Mouse (Mus musculus) kidney, postnatal 0 days (tissue): Measurements from ENCODE around the gene Pigv. TPM values are rescaled to one million over a fixed set of nuclear protein-coding genes. Genes with fewer than 3 reads are reported as not detected.

Experiments used
- ATAC-seq: fragments of 200-750 bp; cut with Nextera tagmentation; replicated peaks from 2 replicates; pipeline ENCODE4 v1.8.0; 2017; ENCODE audit warnings: low read depth, moderate number of reproducible peaks, moderate TSS enrichment, moderate library complexity; ENCODE audit not compliant: low FRiP score
- DNase-seq: peaks from one replicate; pipeline ENCODE4 v3.0.0-alpha.2; 2016; ENCODE audit warnings: low spot score
- H3K27ac ChIP-seq: fragments of 300-500 bp; sonication (generic); 2 replicates; pipeline ENCODE4 v1.5.1; 2014; ENCODE audit warnings: mild to moderate bottlenecking
- H3K27me3 ChIP-seq: fragments of 300-500 bp; sonication (generic); 2 replicates; pipeline ENCODE4 v1.6.1; 2014; ENCODE audit warnings: low read length, mixed read lengths; ENCODE audit not compliant: insufficient read depth
- H3K36me3 ChIP-seq: fragments of 300-500 bp; sonication (generic); 2 replicates; pipeline ENCODE4 v1.6.1; 2014; ENCODE audit warnings: low read length, mixed read lengths; ENCODE audit not compliant: insufficient read depth
- H3K4me1 ChIP-seq: fragments of 300-500 bp; sonication (generic); replicated peaks from 2 replicates; pipeline ENCODE4 v1.6.1; 2014; ENCODE audit warnings: antibody characterized with exemption, low read length, mixed read lengths; ENCODE audit not compliant: insufficient read depth
- H3K4me2 ChIP-seq: fragments of 300-500 bp; sonication (generic); 2 replicates; pipeline ENCODE4 v1.6.1; 2014; ENCODE audit warnings: mild to moderate bottlenecking, low read length, moderate library complexity, mixed read lengths
- H3K4me3 ChIP-seq: fragments of 300-500 bp; sonication (generic); replicated peaks from 2 replicates; pipeline ENCODE4 v1.5.1; 2014; ENCODE audit warnings: low read depth, low read length
- H3K9ac ChIP-seq: fragments of 300-500 bp; sonication (generic); 2 replicates; pipeline ENCODE4 v1.6.1; 2014; ENCODE audit warnings: low read depth, low read length
- H3K9me3 ChIP-seq: fragments of 300-500 bp; sonication (generic); replicated peaks from 2 replicates; pipeline ENCODE4 v1.6.1; 2016; ENCODE audit warnings: low read length, inconsistent platforms, mixed read lengths
- CTCF ChIP-seq: IDR thresholded peaks from 2 replicates; pipeline ENCODE4 v1.5.1; 2016; ENCODE audit warnings: antibody characterized with exemption, low read depth, mild to moderate bottlenecking, moderate library complexity
- whole genome bisulfite sequencing: fragments of 180-500 bp; shearing (Covaris S2); extraction: QIAGEN DNeasy Blood & Tissue Kit; methylation state at CpG from one replicate; pipeline ENCODE4 v1.1.7; 2014; 5-methylcytosine and 5-hydroxymethylcytosine counted together
- polyA plus RNA-seq: library from polyadenylated mRNA; unstranded; fragments of >200 nt; fragmentation: Nextera tagmentation; extraction: Ambion mirVana; gene quantifications from 2 replicates; pipeline ENCODE4 v1.2.1, GENCODE M21; 2015

Gene Pigv
- polyA plus RNA-seq, 1 experiment from 2014 or later = 19.1 TPM

DNA sequence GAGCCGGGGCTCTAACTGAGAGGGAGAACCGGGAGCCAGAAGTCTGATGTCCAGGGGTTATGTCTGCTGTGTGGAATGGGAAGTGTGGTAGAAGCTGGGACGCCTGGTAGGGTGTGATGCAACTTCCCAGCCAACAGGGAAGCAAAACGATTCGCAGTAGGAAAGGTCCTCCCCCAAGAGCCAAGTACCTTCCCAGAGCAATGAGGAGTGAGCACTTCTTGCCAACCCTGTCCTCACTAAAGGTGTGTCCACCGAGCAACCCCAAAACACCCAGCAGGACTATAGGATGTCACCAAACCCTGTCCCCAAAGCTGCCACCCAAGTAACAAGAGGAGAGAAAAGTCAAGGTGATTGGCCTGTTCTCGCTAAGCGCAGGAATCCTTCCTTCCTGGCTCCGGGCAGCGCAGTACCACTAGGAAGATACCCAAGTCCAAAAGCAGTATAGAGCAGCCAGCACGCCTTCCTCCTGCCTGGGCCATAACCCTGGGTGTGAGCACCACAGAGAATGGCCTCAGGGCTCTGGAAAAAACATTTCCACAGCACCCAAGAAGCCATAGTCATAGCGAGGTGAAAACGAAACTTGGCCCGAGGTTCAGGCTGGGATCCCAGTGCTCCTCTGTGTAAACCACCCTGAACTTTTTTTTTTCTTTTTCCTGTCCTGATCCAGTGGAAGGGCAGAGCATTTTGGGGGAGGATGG lies 41.2 kb downstream of the Pigv start:
- DNase-seq (no peak), ATAC-seq (no peak)
- Histone ChIP-seq H3K9ac (no peak overlapping the region), H3K4me3 (no peak overlapping the region; the same call in 1 of the 2 replicates), H3K4me1 (peaks cover 9% of the 10 kb centered on the region; the same call in 1 of the 2 replicates), H3K36me3 (0 out of 2 replicates have a peak, but pooled peaks cover 7% of the 10 kb centered on the region), H3K9me3 (no peaks in the 10 kb centered on the region), H3K27ac (no peak overlapping the region), H3K27me3 (no peaks in the 10 kb centered on the region), H3K4me2 (peak overlapping the region; percentile 93)
- TF ChIP-seq CTCF = no peak
- WGBS = 59% methylated on average over 14 of the region's 14 CpGs

DNA sequence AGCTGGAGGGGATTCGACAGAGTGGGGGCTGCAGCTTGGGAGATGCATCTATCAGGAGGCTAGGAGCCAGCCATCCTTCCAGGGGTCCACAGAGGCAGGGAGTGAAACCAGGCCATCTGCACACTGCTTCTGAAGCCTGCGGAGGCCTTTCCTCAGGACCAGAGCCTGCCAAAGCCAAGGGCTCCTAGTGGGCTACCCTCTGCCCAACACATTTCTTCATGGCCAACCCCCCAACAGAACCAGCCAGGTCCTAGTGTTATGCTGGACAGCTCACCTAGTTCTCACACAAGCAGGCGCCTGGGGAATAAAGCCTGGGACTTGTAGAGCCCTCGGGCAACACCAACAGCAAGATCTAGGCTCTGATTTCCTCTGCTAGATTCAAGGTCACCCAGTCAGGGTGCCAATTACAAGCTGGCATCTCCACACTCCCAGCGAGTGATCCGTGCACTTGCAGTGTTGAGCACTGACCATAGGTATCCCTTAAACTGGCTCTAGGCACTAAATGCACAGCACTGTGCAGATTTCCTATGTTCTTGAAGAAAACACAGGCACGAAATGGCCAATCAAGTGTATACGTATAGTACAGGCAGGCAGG lies 42.0 kb downstream of the Pigv start:
- no peaks in the 10 kb centered on the region for H3K9me3 ChIP-seq
- ATAC-seq (no peak), DNase-seq (no peak)
- no peak for TF ChIP-seq CTCF
- no peak overlapping the region for H3K4me2 ChIP-seq
- 85% methylated on average over 8 of the region's 8 CpGs for WGBS
- peaks cover 13% of the 10 kb centered on the region for H3K4me1 ChIP-seq
- H3K9ac ChIP-seq = no peak overlapping the region
- H3K36me3 ChIP-seq = 0 out of 2 replicates have a peak, but pooled peaks cover 7% of the 10 kb centered on the region
- no peak overlapping the region for H3K27ac ChIP-seq
- no peak overlapping the region for H3K4me3 ChIP-seq
- H3K27me3 ChIP-seq = no peaks in the 10 kb centered on the region

DNA sequence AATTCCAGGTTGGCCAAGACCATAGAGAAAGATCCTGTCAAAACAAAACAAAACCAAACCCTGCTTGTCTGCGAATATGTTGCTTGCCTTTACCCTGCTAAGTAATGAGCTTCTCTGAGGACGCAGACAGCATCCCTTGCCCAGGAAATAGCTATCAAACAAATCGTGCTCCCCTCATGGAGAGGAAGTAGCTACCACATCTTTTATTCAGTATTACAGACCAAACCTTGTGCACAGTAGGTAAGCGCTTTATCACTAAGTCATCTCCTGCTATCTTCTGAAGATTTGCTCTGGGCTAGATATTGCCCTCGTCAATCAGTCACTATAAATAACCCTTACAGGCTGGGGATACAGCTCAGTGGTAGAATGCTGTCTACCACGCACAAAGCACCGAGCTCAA lies 43.3 kb downstream of the Pigv start:
- DNase-seq (no peak), ATAC-seq (no peak)
- peaks cover 17% of the 10 kb centered on the region for H3K4me1 ChIP-seq

DNA sequence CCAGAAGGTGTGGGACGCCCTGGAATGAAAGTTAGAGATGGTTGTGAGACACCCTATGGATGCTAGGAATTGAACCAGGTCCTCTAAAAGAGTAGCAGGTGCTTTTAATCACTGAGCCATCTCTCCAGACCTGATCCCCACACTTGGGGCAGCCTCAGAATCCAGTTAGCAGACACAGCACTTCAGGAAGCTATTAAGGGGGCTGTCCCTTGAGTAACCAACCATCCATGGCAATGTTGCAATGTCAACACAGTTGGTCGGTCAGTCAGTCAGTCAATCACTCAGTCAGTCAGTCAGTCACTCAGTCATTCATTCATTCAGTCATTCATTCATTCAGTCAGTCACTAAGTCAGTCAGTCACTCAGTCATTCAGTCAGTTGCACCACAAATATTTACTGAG lies 43.9 kb downstream of the Pigv start:
- Histone ChIP-seq H3K27me3 (no peaks in the 10 kb centered on the region), H3K36me3 (0 out of 2 replicates have a peak, but pooled peaks cover 7% of the 10 kb centered on the region), H3K4me2 (no peak overlapping the region), H3K4me3 (no peak overlapping the region), H3K27ac (no peak overlapping the region), H3K4me1 (peaks cover 17% of the 10 kb centered on the region), H3K9ac (no peak overlapping the region), H3K9me3 (no peaks in the 10 kb centered on the region)
- ATAC-seq = no peak
- no peak for DNase-seq
- 62% methylated on average over 2 of the region's 2 CpGs for WGBS
- TF ChIP-seq CTCF = no peak

More for the DNA sequence above, 43.3 kb downstream of the Pigv start:
- no peaks in the 10 kb centered on the region for H3K9me3 ChIP-seq
- H3K4me2 ChIP-seq = no peak overlapping the region
- 0 out of 2 replicates have a peak, but pooled peaks cover 7% of the 10 kb centered on the region for H3K36me3 ChIP-seq
- H3K9ac ChIP-seq = no peak overlapping the region
- no peak overlapping the region for H3K4me3 ChIP-seq
- no peaks in the 10 kb centered on the region for H3K27me3 ChIP-seq
- no peak overlapping the region for H3K27ac ChIP-seq
- WGBS = 79% methylated on average over 7 of the region's 7 CpGs
- TF ChIP-seq CTCF = no peak

DNA sequence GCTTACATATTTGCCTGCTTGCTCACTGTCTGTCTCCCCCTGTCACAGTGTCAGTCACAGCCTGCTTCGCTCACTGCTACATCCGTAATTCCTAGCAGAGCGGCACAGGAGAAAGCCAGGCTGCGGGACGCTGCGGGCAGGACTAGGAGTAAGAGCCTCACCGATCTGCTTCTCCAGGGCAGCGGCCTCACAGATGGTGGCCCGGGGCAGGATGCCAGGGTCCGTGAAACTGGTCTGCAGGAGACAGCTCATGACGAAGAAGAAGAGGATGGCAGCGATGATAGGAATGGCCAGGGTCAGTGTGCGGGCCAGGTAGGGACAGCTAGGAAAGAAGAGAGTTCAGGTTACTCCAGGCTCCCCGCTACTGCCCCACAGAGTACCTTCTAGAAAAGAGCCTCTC lies 45.4 kb downstream of the Pigv start:
- WGBS = 90% methylated on average over 14 of the region's 14 CpGs
- H3K4me2 ChIP-seq = no peak overlapping the region

DNA sequence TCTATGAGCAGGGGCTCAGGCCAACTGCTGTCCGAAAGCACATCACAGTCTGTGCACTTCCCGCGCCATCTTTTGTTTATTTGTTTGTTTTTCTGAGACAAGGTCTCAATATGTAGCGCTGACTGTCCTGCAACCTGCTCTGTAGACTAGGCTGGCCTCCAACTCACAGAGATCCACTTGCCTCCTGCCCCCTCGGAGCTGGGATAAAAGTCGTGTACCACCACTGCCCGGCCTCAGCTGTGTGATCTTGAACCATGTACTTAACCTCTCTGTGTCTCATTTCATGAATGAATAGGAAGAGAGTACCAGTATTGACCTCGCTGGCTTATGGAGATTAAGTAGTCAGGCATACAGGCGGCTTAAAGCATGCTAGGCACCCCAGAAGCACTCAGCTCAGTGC lies 45.8 kb downstream of the Pigv start:
- ATAC-seq (no peak), DNase-seq (no peak)
- Histone ChIP-seq H3K27ac (peak overlapping the region; percentile 81), H3K4me3 (no peak overlapping the region), H3K4me2 (no peak overlapping the region), H3K36me3 (0 out of 2 replicates have a peak, but pooled peaks cover 7% of the 10 kb centered on the region), H3K9me3 (no peaks in the 10 kb centered on the region), H3K4me1 (peaks cover 17% of the 10 kb centered on the region), H3K27me3 (no peaks in the 10 kb centered on the region), H3K9ac (no peak overlapping the region)
- 68% methylated on average over 9 of the region's 9 CpGs for WGBS
- TF ChIP-seq CTCF = no peak

More for the DNA sequence above, 45.4 kb downstream of the Pigv start:
- Histone ChIP-seq H3K9ac (no peak overlapping the region), H3K27me3 (no peaks in the 10 kb centered on the region), H3K36me3 (0 out of 2 replicates have a peak, but pooled peaks cover 7% of the 10 kb centered on the region), H3K27ac (peak overlapping the region; percentile 81; the same call in 1 of the 2 replicates), H3K4me3 (no peak overlapping the region), H3K9me3 (no peaks in the 10 kb centered on the region), H3K4me1 (peaks cover 17% of the 10 kb centered on the region)
- DNase-seq = no peak
- TF ChIP-seq CTCF = no peak
- ATAC-seq = no peak
